ENCODE assay signal across 2 mouse cellular contexts in the genomic region with DNA sequence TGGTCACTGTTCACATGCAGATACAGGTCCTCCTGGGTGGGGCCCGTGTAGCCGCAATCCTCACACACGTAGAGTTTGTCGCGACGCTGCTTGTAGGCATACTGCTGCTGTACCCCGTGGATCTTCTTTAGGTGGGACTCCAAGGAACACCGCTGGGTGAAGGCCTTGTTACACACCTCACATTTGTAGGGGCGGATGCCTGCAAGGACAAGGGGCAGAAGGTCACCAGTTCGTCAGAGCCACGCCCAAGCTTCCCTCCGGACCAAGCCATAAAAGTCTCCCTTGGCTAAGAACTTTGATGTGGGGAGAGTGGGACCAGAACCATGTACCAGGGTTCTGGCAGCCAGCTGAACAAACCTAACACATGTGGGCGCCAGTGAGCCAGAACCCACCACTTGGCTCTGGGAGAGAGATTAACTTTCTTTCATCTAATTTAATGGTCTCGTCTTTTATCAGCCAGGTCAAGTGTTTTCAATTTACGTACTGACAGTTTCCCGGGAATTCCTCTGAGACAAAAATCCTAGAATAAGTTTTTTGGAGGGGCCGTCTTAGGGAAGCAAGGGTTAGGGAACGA.
TF ChIP-seq lines count a peak whose summit lies in the region.

No protein-coding gene starts in this region.

TF ChIP-seq in CH12.LX, 34 proteins besides CTCF, POLR2A, EP300 and RAD21 (continued from another document):
- no peak for TF ChIP-seq NRF1 (IDR thresholded peaks at IDR 0.05; ENCODE audit: low read depth, low read length)

TF ChIP-seq in ES-E14, 5 proteins besides CTCF, POLR2A, EP300 and RAD21 (continued from another document):
- TF ChIP-seq CHD2 (IDR thresholded peaks at IDR 0.05; ENCODE audit: low read depth, low read length) (no peak), ZNF384 (IDR thresholded peaks at IDR 0.05; ENCODE audit: low read depth, low read length) (no peak), MAFK (IDR thresholded peaks at IDR 0.05; ENCODE audit: insufficient read depth, low read depth, low read length) (no peak), HCFC1 (IDR thresholded peaks at IDR 0.05; ENCODE audit: borderline replicate concordance, insufficient read depth, low read length) (no peak)
